Mouse (Mus musculus) left cerebral cortex, adult 2 months (tissue): ENCODE data around the gene Golgb1. TPM values are rescaled to one million over a fixed set of nuclear protein-coding genes. Genes with fewer than 3 reads are reported as not detected.

Source experiments
- DNase-seq, 2 experiments: peaks; one replicate each; pipeline ENCODE4 v3.0.0; 2021 to 2022; ENCODE audit warnings: low spot score in 2 of 2, mixed read lengths in 1 of 2; ENCODE audit errors: extremely low spot score in 1 of 2
- H3K27ac ChIP-seq: fragments of 200-600 bp; 2 replicates; pipeline ENCODE4 v1.8.1; 2022
- H3K4me3 ChIP-seq: fragments of 200-600 bp; 2 replicates; pipeline ENCODE4 v1.8.1; 2022
- CTCF ChIP-seq: fragments of 200-600 bp; IDR thresholded peaks from 2 replicates; pipeline ENCODE4 v1.8.1; 2022; ENCODE audit warnings: antibody characterized with exemption, mild to moderate bottlenecking, moderate library complexity
- intact Hi-C: fragments of 180-260 bp; cut with DNase I; formaldehyde crosslinking; loops from one replicate; pipeline ENCODE4 v1.15.1; 2025
- total RNA-seq, 2 experiments: library from RNA; stranded (reverse); gene quantifications; 2 replicates each; pipeline ENCODE4 v1.2.3; 2021

The Golgb1 gene
- total RNA-seq, 2 experiments from 2014 or later = 77.8 to 92.1 TPM

DNA sequence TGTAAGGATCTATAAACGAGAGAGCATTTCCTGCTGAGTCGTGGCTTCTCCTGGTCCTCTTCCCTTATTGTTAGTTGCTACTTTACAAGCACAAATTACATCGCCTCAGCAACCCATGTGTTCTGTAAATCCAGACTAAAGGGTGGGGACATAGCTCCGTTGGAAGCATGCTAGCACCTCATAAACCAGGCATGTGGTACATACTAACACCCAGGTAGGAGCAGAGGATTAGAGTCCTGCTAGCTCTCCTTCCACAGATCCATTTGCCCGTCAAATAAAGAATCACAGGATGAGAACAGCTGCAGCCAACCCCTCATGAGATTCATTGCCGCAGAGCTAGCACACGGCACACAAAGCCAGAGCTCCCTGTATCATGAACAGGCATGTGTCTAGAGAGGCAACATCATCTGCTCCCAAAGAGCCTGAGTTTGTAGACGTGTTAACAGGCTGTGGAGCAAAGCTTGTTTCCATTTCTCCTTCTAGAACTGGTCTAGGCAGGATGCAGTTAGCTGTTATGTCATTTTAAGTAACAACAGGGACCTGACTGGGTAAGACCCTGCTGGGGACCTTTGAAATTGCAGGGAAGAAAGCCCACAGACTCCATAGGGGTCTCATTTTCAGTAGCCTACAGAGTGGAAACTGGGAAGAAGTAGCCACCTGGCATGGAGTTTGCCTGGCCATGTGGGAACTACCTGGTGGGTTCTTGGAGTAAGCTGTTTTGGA, 74.8 kb downstream of the Golgb1 start:
- Histone ChIP-seq H3K4me3 (no peak overlapping the region), H3K27ac (no peak overlapping the region)
- DNase-seq = no peak
- TF ChIP-seq CTCF = no peak
- intact Hi-C loops = no loop called here

DNA sequence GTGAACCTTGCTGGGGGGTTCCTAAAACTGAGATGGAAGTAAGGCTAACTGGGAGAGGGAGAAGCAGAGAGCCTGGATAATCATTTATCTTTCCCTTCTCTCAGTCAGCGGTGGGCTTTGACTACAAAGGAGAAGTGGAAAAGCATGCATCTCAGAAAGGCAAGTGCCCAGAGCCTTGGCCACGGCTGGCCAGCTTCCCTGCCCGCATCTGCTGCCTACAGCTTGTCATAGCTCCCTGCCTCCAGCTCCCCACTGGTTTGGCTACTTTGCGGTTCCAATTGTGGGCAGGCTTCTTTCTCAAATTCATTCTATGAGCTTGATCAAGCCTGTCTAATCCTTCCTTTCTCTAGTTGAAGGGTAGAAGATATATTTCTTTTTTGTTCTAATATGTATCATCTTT, 76.1 kb downstream of the Golgb1 start:
- no peak for DNase-seq
- Histone ChIP-seq H3K4me3 (no peak overlapping the region), H3K27ac (no peak overlapping the region)
- intact Hi-C loops = no loop called here
- no peak for TF ChIP-seq CTCF

DNA sequence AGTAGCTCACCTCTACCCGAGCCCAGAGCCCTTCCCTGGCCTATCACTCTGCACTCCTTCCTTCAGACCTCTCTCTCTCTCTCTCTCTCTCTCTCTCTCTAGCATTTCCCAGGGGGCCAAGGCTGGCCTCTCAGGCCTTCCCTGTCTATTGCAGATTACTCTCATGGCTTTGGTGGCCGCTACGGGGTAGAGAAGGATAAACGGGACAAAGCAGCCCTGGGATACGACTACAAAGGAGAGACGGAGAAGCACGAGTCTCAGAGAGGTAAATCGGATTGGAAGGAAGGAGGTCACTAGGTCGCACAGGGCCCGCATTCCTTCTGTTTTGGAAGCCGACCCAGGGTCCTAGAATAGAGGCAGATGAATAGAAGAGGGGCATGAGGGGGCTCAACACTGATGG, 80.2 kb downstream of the Golgb1 start:
- no peak overlapping the region for H3K27ac ChIP-seq
- intact Hi-C loops = no loop called here
- no peak for DNase-seq
- no peak overlapping the region for H3K4me3 ChIP-seq
- TF ChIP-seq CTCF = no peak

DNA sequence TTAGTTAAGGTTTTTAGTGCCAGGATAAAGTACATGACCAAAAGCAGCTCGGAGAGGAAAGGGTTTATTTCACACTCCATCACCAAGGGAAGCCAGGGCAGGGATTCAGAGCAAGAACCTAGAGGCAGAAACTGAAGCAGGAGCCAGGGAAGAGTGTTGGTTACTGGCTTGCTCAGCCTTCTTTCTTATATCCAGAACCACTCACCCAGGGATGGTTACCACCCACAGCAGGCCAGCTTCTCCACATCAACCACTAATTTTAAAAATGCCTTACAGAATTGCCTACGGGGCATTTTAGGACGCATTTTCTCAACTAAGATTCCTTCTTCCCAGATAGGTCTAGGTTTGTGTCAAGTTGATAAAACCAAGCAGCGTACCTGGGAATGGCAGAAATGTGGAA, 88.5 kb downstream of the Golgb1 start:
- intact Hi-C loops = no loop called here
- no peak for TF ChIP-seq CTCF
- DNase-seq = no peak
- Histone ChIP-seq H3K27ac (no peak overlapping the region), H3K4me3 (no peak overlapping the region)

DNA sequence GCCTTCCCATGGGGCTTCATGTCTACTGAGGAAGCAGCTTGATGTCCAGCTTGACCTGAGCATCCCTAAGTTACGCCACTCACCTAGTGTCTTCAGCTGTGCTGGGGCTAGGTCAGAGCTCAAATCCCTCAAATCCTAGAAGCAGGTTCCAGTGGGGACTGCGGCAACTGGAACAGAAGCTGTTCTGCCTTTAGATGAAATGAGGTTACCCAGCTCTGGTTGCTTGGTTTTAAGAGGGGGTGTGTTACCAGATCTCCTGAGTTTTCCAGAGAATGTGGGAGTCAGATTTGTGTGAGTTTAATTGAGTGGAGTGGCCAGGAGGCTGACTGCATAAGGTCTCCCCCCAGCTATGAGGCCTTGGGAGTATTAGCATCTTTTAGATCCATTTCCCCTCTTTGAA, 104.2 kb downstream of the Golgb1 start:
- no peak overlapping the region for H3K27ac ChIP-seq
- no peak overlapping the region for H3K4me3 ChIP-seq
- no peak for TF ChIP-seq CTCF
- DNase-seq = no peak
- intact Hi-C loops = no loop called here

Other genes starting within 250 kb of the Golgb1 start
- 1 to 10 TPM; 1.6 to 1.7 TPM for gene Cd86, start 209.1 kb upstream of the Golgb1 start, total RNA-seq
- under 1 TPM; 0.23 to 0.47 TPM for gene Ildr1, start 181.2 kb upstream of the Golgb1 start, total RNA-seq
- gene Slc15a2, start 90.2 kb upstream of the Golgb1 start, total RNA-seq = 10 to 100 TPM; 36.5 to 40.2 TPM
- 10 to 100 TPM; 41.9 to 49.2 TPM for gene Iqcb1, start 46.8 kb upstream of the Golgb1 start, total RNA-seq
- 1 to 10 TPM; 1.3 to 1.4 TPM for gene Eaf2, start 137 bp upstream of the Golgb1 start, total RNA-seq
- gene Hcls1, start 59.8 kb downstream of the Golgb1 start, total RNA-seq = 1 to 10 TPM; 3.6 to 3.7 TPM
- gene Fbxo40, start 115.3 kb downstream of the Golgb1 start, total RNA-seq = under 1 TPM in 1 of 2 experiments, not detected in 1; 0.36 TPM
- gene Polq, start 136.6 kb downstream of the Golgb1 start, total RNA-seq = 1 to 10 TPM; 1.7 to 2.1 TPM